Mouse (Mus musculus) small intestine, adult 2 months (tissue): ENCODE data around the gene Arhgap32. TPM values are rescaled to one million over a fixed set of nuclear protein-coding genes. Genes with fewer than 3 reads are reported as not detected.

Experiments
- H3K27ac ChIP-seq: fragments of 200-500 bp; 2 replicates; pipeline ENCODE4 v1.5.1; 2012; ENCODE audit warnings: low read depth, low read length, control low read depth, inconsistent platforms; ENCODE audit not compliant: insufficient read depth
- H3K27me3 ChIP-seq: fragments of 200-500 bp; 2 replicates; pipeline ENCODE4 v1.6.1; 2012; ENCODE audit warnings: mild to moderate bottlenecking, moderate library complexity, low read length, inconsistent platforms; ENCODE audit not compliant: control insufficient read depth, insufficient read depth
- H3K36me3 ChIP-seq: fragments of 200-500 bp; 2 replicates; pipeline ENCODE4 v1.6.1; 2012; ENCODE audit warnings: mild to moderate bottlenecking, low read length, control low read depth, inconsistent platforms; ENCODE audit not compliant: control insufficient read depth, insufficient read depth
- H3K4me1 ChIP-seq: fragments of 200-500 bp; 2 replicates; pipeline ENCODE4 v1.6.1; 2012; ENCODE audit warnings: low read length, inconsistent platforms, mixed read lengths; ENCODE audit not compliant: control insufficient read depth, insufficient read depth, insufficient read length
- H3K4me3 ChIP-seq: fragments of 200-500 bp; 2 replicates; pipeline ENCODE4 v1.5.1; 2012; ENCODE audit warnings: low read depth, mild to moderate bottlenecking, control low read depth, inconsistent platforms, low read length, moderate library complexity
- CTCF ChIP-seq: fragments of 200-500 bp; IDR thresholded peaks from 2 replicates; pipeline ENCODE4 v1.5.1; 2012; ENCODE audit warnings: low read depth, mild to moderate bottlenecking, control low read depth, inconsistent platforms, low read length, moderate library complexity, mixed read lengths; ENCODE audit not compliant: insufficient replicate concordance, insufficient read length; ENCODE audit errors: extremely low read depth
- POLR2A ChIP-seq: fragments of 200-500 bp; IDR thresholded peaks from 2 replicates; pipeline ENCODE4 v1.6.1; 2012; ENCODE audit warnings: low read depth, mild to moderate bottlenecking, control low read depth, inconsistent platforms, low read length, moderate library complexity
- WGBS: fragments of 180-500 bp; shearing (Covaris S2); methylation state at CpG from one replicate; pipeline ENCODE4 v1.1.7; 2018; 5-methylcytosine and 5-hydroxymethylcytosine counted together
- polyA plus RNA-seq: library from polyadenylated mRNA; depleted of rRNA; stranded (reverse); fragments of >200 nt; gene quantifications from 2 replicates; pipeline ENCODE4 v1.2.3, GENCODE M21; 2012

Arhgap32 gene
- polyA plus RNA-seq, 1 experiment, result 11.6 TPM

DNA sequence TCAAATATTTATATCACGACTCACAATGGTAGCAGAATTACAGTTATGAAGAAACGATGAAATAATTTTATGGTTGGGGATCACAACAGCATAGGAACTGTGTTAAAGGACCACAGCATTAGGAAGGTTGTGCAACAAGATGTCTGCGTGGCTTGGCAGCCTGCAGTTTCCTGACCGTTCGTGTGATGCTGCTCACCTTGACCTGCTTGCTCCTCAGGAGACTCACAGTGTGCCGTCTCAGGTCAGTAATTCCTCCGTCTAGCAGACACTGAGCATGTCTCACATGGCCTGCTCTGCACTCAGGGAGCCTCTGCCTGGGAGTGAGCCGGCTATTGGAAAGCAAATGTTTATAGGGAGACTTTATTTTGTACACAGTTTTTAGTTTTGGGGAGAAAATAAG is 54.8 kb downstream of the Arhgap32 start:
- Histone ChIP-seq H3K4me1 (no peaks in the 10 kb centered on the region), H3K4me3 (no peak overlapping the region), H3K27ac (no peak overlapping the region), H3K36me3 (no peaks in the 10 kb centered on the region), H3K27me3 (no peaks in the 10 kb centered on the region)
- no peak for TF ChIP-seq CTCF
- no peak for TF ChIP-seq POLR2A
- 91% methylated on average over 8 of the region's 8 CpGs for WGBS

DNA sequence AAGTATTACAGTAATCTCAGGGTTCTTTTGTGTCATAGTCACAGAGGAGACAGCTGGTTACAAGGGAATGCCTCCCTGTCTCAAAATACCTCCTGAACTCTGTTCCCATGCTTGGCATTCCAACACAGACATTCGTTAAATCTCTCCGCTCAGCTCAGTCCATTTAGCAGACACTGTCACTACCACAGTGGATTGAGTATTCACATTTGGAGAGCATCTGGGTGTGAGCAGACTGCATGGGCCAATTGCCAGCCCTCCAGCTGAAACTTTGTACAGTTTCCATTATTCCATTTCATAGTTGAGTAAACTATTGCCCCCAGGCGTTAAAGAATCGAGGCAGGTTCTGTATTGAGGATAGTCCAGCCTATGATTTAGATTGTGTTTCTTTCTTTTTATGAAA is 60.7 kb downstream of the Arhgap32 start:
- 81% methylated on average over 4 of the region's 4 CpGs for WGBS
- H3K27ac ChIP-seq, result no peak overlapping the region
- H3K27me3 ChIP-seq, result no peaks in the 10 kb centered on the region
- H3K4me3 ChIP-seq, result no peak overlapping the region
- no peak for TF ChIP-seq CTCF
- TF ChIP-seq POLR2A, result no peak
- H3K4me1 ChIP-seq, result no peaks in the 10 kb centered on the region
- H3K36me3 ChIP-seq, result no peaks in the 10 kb centered on the region

DNA sequence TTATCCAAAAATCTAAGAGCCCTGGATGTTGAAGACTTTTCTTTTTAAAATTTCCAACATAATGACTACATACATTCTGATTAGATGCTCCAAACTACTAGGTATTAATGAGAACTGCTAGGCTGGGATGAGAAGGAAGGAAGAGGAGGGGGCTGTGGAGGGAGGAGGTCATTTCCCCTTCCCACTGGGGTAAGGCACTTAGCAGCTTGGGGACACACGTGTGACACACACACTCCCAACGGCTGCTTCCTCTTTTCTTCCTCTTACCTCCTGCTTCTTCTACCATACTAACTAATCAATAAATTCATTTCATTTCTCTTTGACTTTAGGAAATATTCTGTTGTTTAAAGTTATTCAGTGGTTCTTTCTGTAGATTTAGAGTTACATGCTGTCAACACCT is 65.2 kb downstream of the Arhgap32 start:
- no peak overlapping the region for H3K27ac ChIP-seq
- H3K4me1 ChIP-seq, result no peaks in the 10 kb centered on the region
- no peak overlapping the region for H3K4me3 ChIP-seq
- H3K27me3 ChIP-seq, result no peaks in the 10 kb centered on the region
- WGBS, result 72% methylated on average over 2 of the region's 2 CpGs
- TF ChIP-seq CTCF (no peak), POLR2A (no peak)
- 0 out of 2 replicates have a peak, but pooled peaks cover 5% of the 10 kb centered on the region for H3K36me3 ChIP-seq

DNA sequence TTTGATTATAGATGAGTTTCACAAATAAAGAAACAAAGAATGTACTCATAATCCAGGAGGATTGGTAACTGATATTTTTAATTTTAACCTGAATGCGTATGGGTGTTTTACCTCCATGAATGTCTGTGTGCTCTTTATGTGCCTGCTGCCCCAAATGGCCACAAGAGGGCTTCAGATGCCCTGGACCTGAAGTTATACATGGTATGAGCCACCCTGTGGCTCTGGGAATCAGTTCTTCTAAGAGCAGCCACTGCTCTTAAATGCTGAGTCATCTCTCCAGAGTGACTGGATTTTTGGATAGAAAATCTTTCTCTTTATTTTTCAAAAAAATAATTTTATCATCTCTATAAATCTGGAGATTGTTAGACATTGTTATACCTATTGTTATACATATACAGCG is 70.6 kb downstream of the Arhgap32 start:
- Histone ChIP-seq H3K27ac (no peak overlapping the region), H3K4me1 (no peaks in the 10 kb centered on the region), H3K4me3 (no peak overlapping the region), H3K36me3 (0 out of 2 replicates have a peak, but pooled peaks cover 9% of the 10 kb centered on the region), H3K27me3 (no peaks in the 10 kb centered on the region)
- TF ChIP-seq CTCF (peak; percentile 48; the same call in 1 of the 2 replicates), POLR2A (no peak)
- 98% methylated on average over 2 of the region's 2 CpGs for WGBS

DNA sequence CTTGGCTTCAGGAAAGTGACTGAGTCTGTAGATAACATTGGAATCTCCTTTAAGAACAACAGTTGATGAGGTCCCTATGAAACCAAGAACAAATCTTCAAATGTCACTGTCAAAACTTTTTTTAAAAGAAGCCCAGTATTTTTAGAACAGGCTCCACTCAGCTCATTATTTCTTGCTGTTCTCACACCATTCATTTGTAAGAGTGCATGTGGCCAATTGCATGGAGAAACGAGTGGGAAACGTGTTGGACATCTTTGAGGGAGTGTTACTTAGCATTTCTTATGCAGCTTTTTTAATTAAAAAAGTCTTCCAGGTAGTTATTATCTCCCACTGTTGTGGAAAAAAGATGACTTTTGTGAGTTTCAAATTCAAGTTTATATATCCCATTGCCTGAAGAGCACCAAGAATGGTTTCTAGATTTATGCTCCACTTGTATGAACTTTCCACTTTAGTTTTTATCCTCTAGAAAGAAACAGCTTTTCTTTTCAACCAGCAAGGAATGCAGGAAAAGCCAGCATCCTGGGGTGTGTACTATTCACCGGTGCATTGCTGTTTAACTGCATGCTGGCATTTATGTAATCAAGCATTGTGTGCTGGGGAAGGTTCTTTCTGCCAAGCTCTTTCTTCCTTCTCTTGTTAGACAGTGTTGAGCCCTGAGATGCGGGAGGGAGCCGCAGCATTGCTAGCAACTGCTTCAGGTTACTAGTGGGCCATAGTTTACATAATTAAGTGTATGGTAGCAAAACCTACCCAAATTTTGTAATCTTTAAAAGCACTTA is 76.5 kb downstream of the Arhgap32 start:
- Histone ChIP-seq H3K27me3 (no peaks in the 10 kb centered on the region), H3K4me1 (no peaks in the 10 kb centered on the region; the same call in 1 of the 2 replicates), H3K4me3 (no peak overlapping the region), H3K27ac (no peak overlapping the region), H3K36me3 (0 out of 2 replicates have a peak, but pooled peaks cover 3% of the 10 kb centered on the region)
- TF ChIP-seq POLR2A (no peak), CTCF (no peak)
- 84% methylated on average over 5 of the region's 5 CpGs for WGBS

DNA sequence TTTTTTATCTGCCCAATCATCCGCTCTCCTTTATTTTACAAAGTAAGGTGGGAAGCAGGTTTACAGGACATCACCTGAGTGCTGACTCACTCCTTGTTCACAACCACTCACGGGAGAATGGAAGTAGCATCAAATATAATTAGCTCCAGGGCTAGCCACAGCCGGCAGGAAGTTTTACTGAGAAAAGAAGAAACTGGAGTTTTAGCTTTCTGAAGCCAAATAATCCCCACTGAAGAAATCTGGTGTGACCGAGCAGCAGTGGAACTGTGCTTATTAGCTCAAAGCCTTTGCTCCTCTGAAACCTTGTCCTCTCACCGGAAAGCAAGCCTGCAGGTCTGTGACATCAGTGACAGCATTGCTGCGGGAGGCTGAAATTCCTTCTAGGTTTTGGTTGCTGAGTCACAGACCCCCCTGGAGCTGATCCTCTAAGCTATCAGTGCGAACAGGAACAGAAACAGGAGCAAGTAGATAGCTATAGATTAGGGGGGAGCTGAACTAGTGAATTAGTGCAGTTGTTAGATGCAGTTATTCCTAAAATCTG is 88.6 kb downstream of the Arhgap32 start:
- H3K4me1 ChIP-seq, result peaks cover 4% of the 10 kb centered on the region; the same call in 1 of the 2 replicates
- H3K27ac ChIP-seq, result no peak overlapping the region
- 0 out of 2 replicates have a peak, but pooled peaks cover 2% of the 10 kb centered on the region for H3K36me3 ChIP-seq
- no peaks in the 10 kb centered on the region for H3K27me3 ChIP-seq
- 79% methylated on average over 7 of the region's 7 CpGs for WGBS
- TF ChIP-seq POLR2A, result no peak
- TF ChIP-seq CTCF, result no peak
- H3K4me3 ChIP-seq, result no peak overlapping the region

DNA sequence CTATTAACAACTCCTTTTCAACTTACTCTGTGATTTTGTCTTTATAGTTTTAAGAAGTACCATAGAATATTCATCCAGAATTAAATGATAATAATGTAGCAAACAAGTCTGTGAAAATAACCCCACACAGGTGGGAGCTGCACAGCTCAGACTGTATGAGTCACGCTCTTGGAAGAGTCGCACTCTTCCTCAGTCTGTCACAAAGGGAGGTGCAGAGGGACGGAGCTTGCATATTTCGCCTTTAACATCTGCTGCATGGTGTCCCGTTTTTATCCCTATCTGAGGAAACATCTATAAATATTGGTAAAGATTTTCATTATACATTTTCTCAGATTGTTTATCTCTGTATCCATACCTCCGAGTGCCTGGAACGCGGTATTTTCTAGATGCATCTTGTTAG is 91.2 kb downstream of the Arhgap32 start:
- 89% methylated on average over 8 of the region's 8 CpGs for WGBS
- Histone ChIP-seq H3K27ac (no peak overlapping the region), H3K4me1 (no peaks in the 10 kb centered on the region), H3K4me3 (no peak overlapping the region), H3K36me3 (0 out of 2 replicates have a peak, but pooled peaks cover 2% of the 10 kb centered on the region), H3K27me3 (no peaks in the 10 kb centered on the region)
- TF ChIP-seq POLR2A, result no peak
- TF ChIP-seq CTCF, result no peak
